Mouse (Mus musculus) lung, postnatal 0 days (tissue): ENCODE measurements around the gene Os9.

ENCODE experiments used
- CTCF ChIP-seq: IDR thresholded peaks from 2 replicates; pipeline ENCODE4 v1.5.1; 2016; ENCODE audit warnings: antibody characterized with exemption, mild to moderate bottlenecking
- EP300 ChIP-seq: IDR thresholded peaks from 2 replicates; pipeline ENCODE4 v1.6.1; 2016; ENCODE audit warnings: antibody characterized with exemption, mild to moderate bottlenecking, control low read depth

DNA sequence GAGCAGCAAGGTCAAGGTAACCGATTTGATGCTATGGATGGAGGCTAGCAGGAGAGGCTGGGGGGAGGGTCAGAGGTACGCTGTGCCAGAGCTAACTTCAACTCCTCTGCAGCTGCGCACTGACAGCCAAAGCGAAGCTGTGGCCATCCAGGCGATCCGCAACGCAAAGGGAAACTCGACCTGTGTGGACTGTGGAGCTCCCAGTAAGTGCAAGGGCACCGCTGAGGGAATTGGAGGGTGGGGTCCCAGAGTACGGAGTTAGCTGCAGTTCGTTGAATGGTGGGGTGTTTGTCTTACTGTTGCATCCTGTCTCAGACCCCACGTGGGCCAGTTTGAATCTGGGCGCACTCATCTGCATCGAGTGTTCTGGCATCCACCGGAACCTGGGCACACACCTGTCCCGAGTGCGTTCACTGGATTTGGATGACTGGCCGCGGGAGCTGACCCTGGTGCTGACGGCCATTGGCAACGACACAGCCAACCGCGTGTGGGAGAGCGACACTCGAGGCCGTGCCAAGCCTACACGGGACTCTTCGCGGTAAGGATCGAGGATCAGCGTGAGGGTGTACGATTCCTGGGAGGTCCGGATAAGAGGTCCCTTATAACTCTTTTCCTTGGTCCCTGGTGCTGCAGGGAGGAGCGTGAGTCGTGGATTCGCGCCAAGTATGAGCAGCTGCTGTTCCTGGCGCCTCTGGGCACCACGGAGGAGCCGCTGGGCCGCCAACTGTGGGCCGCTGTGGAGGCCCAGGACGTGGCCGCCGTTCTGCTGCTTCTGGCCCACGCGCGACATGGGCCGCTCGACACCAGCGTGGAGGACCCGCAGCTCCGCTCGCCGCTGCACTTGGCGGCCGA, 30.1 kb downstream of the Os9 start:
- TF ChIP-seq CTCF (no peak), EP300 (no peak)
